Mouse (Mus musculus) heart, embryonic 14.5 days (tissue): ENCODE results near the gene Jtb. TPM values are rescaled to one million over a fixed set of nuclear protein-coding genes. Genes with fewer than 3 reads are reported as not detected.
A peak's percentile ranks its signal among the peaks of the same experiment; 100 is the strongest.

ENCODE experiments used
- ATAC-seq: fragments of 200-750 bp; cut with Nextera tagmentation; 2 replicates; pipeline ENCODE4 v1.8.0; 2017; ENCODE audit warnings: low read depth, moderate TSS enrichment; ENCODE audit not compliant: insufficient number of reproducible peaks, insufficient read depth, low FRiP score
- H3K27ac ChIP-seq, 2 experiments: fragments of 200-500 bp in 1 of 2; fragments of 300-500 bp in 1 of 2; sonication (generic) in 1 of 2; replicated peaks in 1 of 2; 2 replicates each; pipeline ENCODE4 v1.5.1; 2012 to 2014; ENCODE audit warnings: low read depth in 2 of 2, low read length in 2 of 2, control low read depth in 1 of 2, mild to moderate bottlenecking in 1 of 2, mixed read lengths in 1 of 2; ENCODE audit not compliant: control insufficient read depth in 1 of 2, insufficient read depth in 1 of 2
- H3K27me3 ChIP-seq: fragments of 300-500 bp; sonication (generic); 2 replicates; pipeline ENCODE4 v1.6.1; 2014; ENCODE audit warnings: mild to moderate bottlenecking, low read length, control low read depth; ENCODE audit not compliant: control insufficient read depth, insufficient read depth
- H3K36me3 ChIP-seq: fragments of 300-500 bp; sonication (generic); 2 replicates; pipeline ENCODE4 v1.6.1; 2014; ENCODE audit warnings: mild to moderate bottlenecking, control low read depth, low read length, mixed read lengths; ENCODE audit not compliant: control insufficient read depth, insufficient read depth
- H3K4me1 ChIP-seq, 2 experiments: fragments of 200-500 bp in 1 of 2; fragments of 300-500 bp in 1 of 2; sonication (generic) in 1 of 2; 2 replicates each; pipeline ENCODE4 v1.6.1; 2012 to 2014; ENCODE audit warnings: low read length in 2 of 2, control low read depth in 1 of 2, mixed read lengths in 1 of 2; ENCODE audit not compliant: control insufficient read depth in 2 of 2, insufficient read depth in 2 of 2
- H3K4me2 ChIP-seq: fragments of 300-500 bp; sonication (generic); 2 replicates; pipeline ENCODE4 v1.6.1; 2014; ENCODE audit warnings: mild to moderate bottlenecking, low read length
- H3K4me3 ChIP-seq, 2 experiments: fragments of 200-500 bp in 1 of 2; fragments of 300-500 bp in 1 of 2; sonication (generic) in 1 of 2; 2 replicates each; pipeline ENCODE4 v1.5.1; 2012 to 2014; ENCODE audit warnings: low read length in 2 of 2, mild to moderate bottlenecking in 2 of 2, control low read depth in 1 of 2, low read depth in 1 of 2, moderate library complexity in 1 of 2; ENCODE audit not compliant: control insufficient read depth in 1 of 2, insufficient read depth in 1 of 2
- H3K9ac ChIP-seq: fragments of 300-500 bp; sonication (generic); 2 replicates; pipeline ENCODE4 v1.6.1; 2014; ENCODE audit warnings: mild to moderate bottlenecking, low read length
- H3K9me3 ChIP-seq: fragments of 300-500 bp; sonication (generic); 2 replicates; pipeline ENCODE4 v1.6.1; 2016; ENCODE audit warnings: low read length, control low read depth; ENCODE audit not compliant: control insufficient read depth
- WGBS: fragments of 180-500 bp; shearing (Covaris S2); extraction: QIAGEN DNeasy Blood & Tissue Kit; methylation state at CpG from one replicate; pipeline ENCODE4 v1.1.7; 2014; 5-methylcytosine and 5-hydroxymethylcytosine counted together
- polyA plus RNA-seq: library from polyadenylated mRNA; unstranded; fragments of >200 nt; fragmentation: Nextera tagmentation; extraction: Ambion mirVana; gene quantifications from 2 replicates; pipeline ENCODE4 v1.2.1, GENCODE M21; 2014

Jtb gene
- polyA plus RNA-seq, 1 experiment from 2014 or later = 96.7 TPM

DNA sequence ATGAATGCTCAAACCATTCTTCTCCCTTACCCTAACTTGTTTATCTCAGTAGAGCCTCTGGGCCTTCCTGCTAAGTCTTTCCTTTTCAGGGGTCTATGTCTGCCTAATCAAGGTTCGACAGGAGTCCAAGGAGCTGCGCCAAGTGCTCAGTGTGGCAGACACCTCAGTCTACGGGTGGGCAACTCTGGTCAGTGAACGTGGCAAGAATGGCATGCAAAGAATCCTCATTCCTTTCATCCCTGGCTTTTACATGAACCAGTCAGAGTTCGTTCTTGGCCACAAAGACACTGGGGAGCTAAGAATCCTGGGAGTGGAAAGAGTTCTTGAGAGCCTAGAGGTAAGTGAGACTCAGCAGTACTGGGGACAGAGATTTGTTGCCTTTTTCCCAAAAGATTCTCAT lies 27.8 kb upstream of the Jtb start:
- Histone ChIP-seq H3K36me3 (peaks cover 12% of the 10 kb centered on the region), H3K9me3 (no peaks in the 10 kb centered on the region), H3K4me2 (no peak overlapping the region), H3K27ac (peak overlapping the region; percentile 1 to 39; a peak in 1 of 4 replicates), H3K27me3 (no peaks in the 10 kb centered on the region), H3K9ac (no peak overlapping the region), H3K4me1 (peaks cover 0 to 2% of the 10 kb centered on the region in 2 experiments; a peak in 1 of 4 replicates), H3K4me3 (no peak overlapping the region)
- peak; percentile 29 for ATAC-seq
- WGBS = 18% methylated on average over 5 of the region's 5 CpGs

DNA sequence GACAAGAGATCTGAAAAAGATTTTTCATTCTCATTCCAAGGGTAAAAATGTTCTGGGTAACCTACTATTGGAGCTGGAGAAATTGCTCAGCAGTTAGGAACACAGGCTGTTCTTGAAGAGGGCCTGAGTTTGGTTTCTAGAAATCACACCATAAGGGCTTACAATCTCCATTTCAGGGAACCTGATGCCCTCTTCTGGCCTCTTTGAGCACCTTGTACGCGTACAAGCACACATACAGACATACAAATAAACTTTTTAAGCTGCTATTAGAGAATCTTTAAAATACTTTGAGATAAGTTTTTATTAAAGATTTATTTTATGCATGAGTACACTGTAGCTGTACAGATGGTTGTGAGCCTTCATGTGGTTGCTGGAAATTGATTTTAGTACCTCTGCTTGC lies 26.8 kb upstream of the Jtb start:
- H3K9ac ChIP-seq = no peak overlapping the region
- H3K27ac ChIP-seq = no peak overlapping the region
- 95% methylated on average over 2 of the region's 2 CpGs for WGBS
- H3K27me3 ChIP-seq = no peaks in the 10 kb centered on the region
- H3K36me3 ChIP-seq = peaks cover 22% of the 10 kb centered on the region
- H3K4me3 ChIP-seq = no peak overlapping the region
- no peak for ATAC-seq
- H3K4me1 ChIP-seq = peaks cover 0 to 2% of the 10 kb centered on the region in 2 experiments; a peak in 1 of 4 replicates
- H3K9me3 ChIP-seq = no peaks in the 10 kb centered on the region
- no peak overlapping the region for H3K4me2 ChIP-seq

DNA sequence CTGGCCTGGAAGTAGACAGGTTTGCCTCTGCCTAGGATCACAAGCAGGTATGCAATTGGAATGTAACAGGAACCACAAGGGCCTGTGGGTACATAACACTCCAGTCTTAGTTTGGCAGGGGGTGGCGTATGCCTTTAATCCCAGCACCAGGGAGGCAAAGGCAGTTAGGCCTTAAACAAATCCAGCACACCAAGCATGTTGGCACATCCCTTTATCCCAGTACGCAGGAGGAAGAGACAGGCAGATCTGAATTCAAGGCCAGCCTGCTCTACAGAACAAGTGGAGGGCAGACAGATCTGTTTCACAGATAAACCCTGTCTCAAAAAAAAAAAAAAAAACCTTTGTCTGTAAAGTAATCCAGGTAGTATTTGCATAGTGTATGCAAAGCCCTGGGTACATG lies 22.7 kb upstream of the Jtb start:
- no peak overlapping the region for H3K4me2 ChIP-seq
- H3K27me3 ChIP-seq = no peaks in the 10 kb centered on the region
- no peak overlapping the region for H3K9ac ChIP-seq
- no peaks in the 10 kb centered on the region for H3K9me3 ChIP-seq
- H3K4me1 ChIP-seq = peaks cover 7 to 17% of the 10 kb centered on the region in 2 experiments
- H3K27ac ChIP-seq = peak overlapping the region in 1 of 2 experiments; percentile 15; a peak in 2 of 4 replicates
- WGBS = 82% methylated on average over 2 of the region's 2 CpGs
- H3K36me3 ChIP-seq = peaks cover 53% of the 10 kb centered on the region
- no peak overlapping the region for H3K4me3 ChIP-seq
- ATAC-seq = no peak

DNA sequence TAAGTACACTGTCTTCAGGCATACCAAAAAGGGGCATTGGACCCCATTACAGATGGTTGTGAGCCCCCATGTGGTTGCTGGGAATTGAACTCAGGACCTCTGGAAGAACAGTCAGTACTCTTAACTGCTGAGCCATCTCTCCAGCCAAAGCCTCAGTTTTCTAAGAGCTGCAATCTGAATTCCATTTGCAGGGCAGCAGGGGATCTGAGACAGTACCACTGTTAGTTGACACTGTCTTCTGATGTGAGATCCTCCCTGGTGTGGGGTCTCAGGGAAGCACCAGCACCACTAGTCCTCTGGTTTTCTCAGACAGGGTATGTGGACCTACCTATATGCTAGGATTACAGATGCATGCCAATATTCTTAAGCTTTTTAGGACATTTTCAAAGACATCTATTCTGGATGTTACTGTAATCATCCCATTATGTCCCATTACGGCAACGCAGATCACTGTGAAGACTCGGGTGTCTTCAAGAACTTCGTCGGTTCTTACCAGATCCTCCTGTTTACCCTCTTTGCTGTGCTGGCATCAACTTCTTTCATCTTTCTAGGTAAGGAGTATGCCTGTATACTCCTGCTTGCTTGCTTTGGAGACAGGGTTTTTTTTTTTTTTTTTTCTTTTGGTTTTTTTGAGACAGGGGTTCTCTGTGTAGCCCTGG lies 21.4 kb upstream of the Jtb start:
- Histone ChIP-seq H3K9me3 (no peaks in the 10 kb centered on the region), H3K4me3 (no peak overlapping the region), H3K4me1 (peaks cover 7 to 21% of the 10 kb centered on the region in 2 experiments; a peak in 3 of 4 replicates), H3K4me2 (no peak overlapping the region), H3K27me3 (no peaks in the 10 kb centered on the region), H3K9ac (no peak overlapping the region), H3K27ac (no peak overlapping the region), H3K36me3 (peaks cover 53% of the 10 kb centered on the region)
- WGBS = 88% methylated on average over 5 of the region's 5 CpGs
- ATAC-seq = no peak

DNA sequence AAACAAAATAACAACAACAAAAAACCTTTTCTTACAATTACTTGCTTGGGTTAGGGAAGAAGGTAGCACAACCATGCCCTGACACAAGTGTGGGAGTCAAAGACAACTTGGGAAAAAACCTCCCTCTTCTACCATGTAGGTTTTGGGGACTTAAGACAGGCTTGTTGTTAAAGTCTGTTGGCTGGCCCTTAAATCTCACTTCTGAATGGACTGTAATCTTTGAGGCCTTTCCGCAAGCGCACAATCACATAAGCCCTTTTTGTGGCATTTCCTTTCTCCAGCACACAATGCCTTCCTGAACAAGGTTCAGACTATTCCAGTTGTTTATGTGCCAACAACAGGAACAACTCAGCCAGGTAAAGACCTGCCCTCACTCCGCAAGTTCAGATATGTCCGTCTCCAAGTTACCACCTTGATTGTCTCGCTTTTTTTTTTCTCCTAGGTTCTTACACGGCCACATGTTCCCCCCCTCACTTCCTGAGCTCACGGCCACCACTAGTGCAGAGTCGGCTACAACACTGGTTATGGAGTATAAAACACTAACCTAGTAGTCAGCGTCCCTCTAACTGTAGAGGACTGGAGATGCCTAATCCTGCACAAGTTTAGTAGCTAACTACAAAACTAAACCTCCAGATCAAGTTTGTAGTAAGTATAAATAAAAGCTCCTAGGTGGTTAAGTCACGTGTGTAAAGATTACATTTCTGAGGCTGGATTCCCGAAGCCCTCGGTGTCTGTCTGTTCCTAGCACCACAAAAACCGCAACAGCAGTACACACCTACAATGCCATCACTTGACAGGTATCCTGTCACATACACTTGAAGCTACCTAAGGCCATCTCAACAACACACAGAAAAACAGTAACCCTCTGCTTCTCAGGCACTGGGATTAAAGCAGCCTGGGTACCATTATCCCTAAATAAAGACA lies 19.7 kb upstream of the Jtb start:
- Histone ChIP-seq H3K36me3 (peaks cover 53% of the 10 kb centered on the region), H3K4me3 (peak overlapping the region in 1 of 2 experiments; percentile 62), H3K4me1 (peaks cover 7 to 21% of the 10 kb centered on the region in 2 experiments; a peak in 3 of 4 replicates), H3K27me3 (no peaks in the 10 kb centered on the region), H3K27ac (no peak overlapping the region), H3K4me2 (peak overlapping the region; percentile 88), H3K9ac (peak overlapping the region; percentile 85), H3K9me3 (no peaks in the 10 kb centered on the region)
- ATAC-seq = no peak
- 60% methylated on average over 13 of the region's 13 CpGs for WGBS

DNA sequence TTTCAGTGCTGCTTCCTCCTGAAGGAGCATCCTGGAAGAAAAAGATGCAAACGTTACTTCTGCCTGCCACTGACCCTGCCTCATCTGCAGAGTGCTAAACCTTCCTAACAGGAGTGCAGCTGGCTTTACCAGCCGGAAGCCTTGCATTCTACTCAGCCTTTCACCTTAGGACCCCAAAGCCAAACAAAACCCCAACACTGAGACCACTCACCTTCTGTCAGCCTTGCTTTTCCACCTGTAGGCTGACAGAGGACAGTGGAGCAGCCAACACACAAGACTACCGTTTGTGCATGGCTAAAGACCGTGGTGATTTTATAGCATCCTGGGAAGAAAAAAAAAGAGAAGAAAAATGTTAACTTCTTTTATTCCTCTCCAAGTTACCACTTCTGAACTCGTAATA lies 18.7 kb upstream of the Jtb start:
- Histone ChIP-seq H3K27me3 (no peaks in the 10 kb centered on the region), H3K4me1 (peaks cover 7 to 21% of the 10 kb centered on the region in 2 experiments; a peak in 3 of 4 replicates), H3K4me3 (peak overlapping the region; percentile 62 to 95), H3K4me2 (peak overlapping the region; percentile 88), H3K9me3 (no peaks in the 10 kb centered on the region), H3K36me3 (peaks cover 50% of the 10 kb centered on the region), H3K27ac (peak overlapping the region in 1 of 2 experiments; percentile 86; a peak in 1 of 4 replicates), H3K9ac (peak overlapping the region; percentile 85)
- WGBS = 13% methylated on average over 5 of the region's 5 CpGs
- no peak for ATAC-seq

DNA sequence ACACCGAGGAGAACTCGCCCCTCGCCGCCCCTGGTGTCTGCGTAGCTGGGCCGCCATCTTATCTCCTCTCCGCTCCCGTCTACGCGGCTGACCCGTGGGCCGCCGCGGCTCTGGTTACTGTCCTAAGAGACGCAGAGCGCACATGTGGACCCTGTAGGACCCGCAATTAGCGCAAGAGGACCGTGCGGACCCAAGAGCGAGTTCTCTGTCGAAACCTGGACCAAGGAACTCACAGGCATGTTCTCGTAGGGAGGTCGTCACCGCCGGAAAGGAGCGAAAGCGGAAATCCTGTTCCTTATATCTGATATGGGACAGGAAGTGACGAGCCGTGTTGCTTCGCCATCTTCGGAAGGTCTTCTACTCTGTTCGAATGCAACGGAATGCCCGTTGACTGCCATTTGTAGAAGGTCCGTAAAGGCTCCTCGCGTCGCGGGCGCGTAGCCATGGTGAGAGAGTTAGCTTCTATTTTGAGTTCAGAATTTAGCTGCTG lies 18.0 kb upstream of the Jtb start, which contains the start of the genes Rps27 and Rab13:
Gene Rps27 (minus strand): TSS at position 275 of the 490 bp plus-strand sequence.
Gene Rab13 (plus strand): TSS at position 319 of the 490 bp plus-strand sequence.
- peak within 1 kb of the TSS; percentile 88 for H3K4me2 ChIP-seq
- peak within 1 kb of the TSS; percentile 62 to 95 for H3K4me3 ChIP-seq
- no peaks in the 10 kb centered on the region for H3K27me3 ChIP-seq
- peaks cover 43% of the 10 kb centered on the region for H3K36me3 ChIP-seq
- under 1% methylated on average over 42 of the region's 42 CpGs for WGBS
- H3K9ac ChIP-seq = peak within 1 kb of the TSS; percentile 85
- H3K4me1 ChIP-seq = peaks cover 7 to 21% of the 10 kb centered on the region in 2 experiments; a peak in 3 of 4 replicates
- no peaks in the 10 kb centered on the region for H3K9me3 ChIP-seq
- peak within 1 kb of the TSS; percentile 86 to 96 for H3K27ac ChIP-seq
- peak; percentile 87 for ATAC-seq
